Mouse (Mus musculus) brain, embryonic 18.5 days (tissue): ENCODE data around the gene Kpna7.
"Not testable (repeated sequence)": the region's sequence is repeated elsewhere in the genome, so short reads cannot be mapped to it uniquely, and the experiment has no call there.

Experiments
- DNase-seq: peaks from one replicate; pipeline ENCODE4 v3.0.0-alpha.2; 2012; ENCODE audit warnings: low read depth, low spot score

Gene Kpna7

DNA sequence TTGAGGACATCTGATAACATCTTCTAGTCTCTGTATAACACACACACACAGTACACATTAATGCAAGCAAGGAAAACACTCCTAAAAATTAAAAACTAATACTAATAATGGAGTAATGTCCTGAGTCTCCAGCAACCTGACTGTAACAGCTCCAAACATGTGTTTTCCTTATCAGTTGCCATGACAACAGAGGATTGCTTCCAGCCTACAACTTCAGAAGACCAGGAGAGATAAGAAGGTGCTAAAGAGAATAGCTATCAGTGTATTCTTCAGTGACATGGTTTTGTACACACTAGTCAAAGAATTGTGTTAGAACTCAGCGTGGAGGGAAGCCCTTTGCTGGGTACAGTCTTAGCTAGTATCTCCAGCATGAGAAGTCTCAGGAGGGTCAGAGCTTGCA lies 63.1 kb downstream of the Kpna7 start:
- not testable (repeated sequence) for DNase-seq

GRCm38 (mm10) chr5:145020254-145020653 lies 63.6 kb downstream of the Kpna7 start:
- DNase-seq = not testable (repeated sequence)

GRCm38 (mm10) chr5:145016761-145017160 lies 67.1 kb downstream of the Kpna7 start:
- DNase-seq = not testable (repeated sequence)

DNA sequence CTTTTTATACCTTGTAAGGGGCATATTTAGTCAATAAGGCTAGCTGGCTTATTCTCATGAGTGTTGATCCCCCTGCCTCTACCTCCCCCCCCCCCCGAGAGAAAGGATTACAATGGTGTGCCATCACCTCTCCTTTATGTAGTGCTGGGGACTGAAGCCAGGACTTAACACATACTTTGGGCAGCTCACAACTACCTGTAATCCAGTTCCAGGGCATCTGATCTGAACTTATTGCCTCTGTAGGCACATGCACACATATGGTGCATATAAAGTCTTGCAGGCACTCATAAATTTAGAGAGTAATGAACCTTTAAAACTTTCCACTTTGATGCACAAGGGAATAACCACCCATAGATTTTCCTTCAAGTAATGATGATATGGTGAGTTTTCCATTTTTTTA lies 69.6 kb downstream of the Kpna7 start:
- DNase-seq = no peak

- DNase-seq = no peak
Observed at GRCm38 (mm10) chr5:145008878-145009659, 74.8 kb downstream of the Kpna7 start.

DNA sequence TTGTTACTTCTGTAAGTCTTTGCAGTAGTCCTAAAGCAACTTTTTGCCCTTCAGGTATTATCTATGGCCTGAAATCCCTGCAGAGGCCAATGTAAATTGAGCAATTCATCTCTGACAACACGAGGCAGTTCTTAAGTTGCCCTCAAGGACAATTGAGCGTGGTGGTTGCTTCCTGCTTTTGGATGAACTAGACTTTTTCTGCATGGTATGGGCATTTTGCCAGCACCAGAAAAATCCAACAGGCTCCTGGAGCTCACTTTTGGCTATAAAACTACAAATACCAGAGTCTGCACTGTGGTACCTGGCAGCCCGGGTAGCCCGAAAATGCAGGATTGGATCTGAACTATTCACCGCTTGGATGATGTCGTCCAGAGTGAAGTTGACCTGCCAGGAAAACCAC lies 78.2 kb downstream of the Kpna7 start:
- no peak for DNase-seq

DNA sequence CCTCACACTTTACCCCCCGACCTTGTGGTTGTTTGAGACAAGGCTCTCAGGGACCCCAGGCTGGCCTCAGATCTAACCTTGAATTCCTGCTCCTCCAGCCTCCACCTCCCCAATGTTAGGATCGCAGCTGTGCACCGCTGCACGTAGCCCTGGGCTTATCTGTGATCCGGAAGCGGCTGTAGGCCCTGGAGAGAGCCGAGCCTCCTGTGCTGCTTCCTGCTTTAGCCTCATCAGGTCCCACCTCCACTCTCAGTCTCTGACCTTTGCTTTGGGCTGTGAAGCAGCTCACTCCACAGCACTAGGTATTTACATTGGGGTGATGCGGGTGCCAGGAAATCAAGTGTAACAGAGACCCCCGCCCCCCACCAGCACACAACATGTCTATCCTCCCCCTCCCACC lies 79.3 kb downstream of the Kpna7 start:
- no peak for DNase-seq

DNA sequence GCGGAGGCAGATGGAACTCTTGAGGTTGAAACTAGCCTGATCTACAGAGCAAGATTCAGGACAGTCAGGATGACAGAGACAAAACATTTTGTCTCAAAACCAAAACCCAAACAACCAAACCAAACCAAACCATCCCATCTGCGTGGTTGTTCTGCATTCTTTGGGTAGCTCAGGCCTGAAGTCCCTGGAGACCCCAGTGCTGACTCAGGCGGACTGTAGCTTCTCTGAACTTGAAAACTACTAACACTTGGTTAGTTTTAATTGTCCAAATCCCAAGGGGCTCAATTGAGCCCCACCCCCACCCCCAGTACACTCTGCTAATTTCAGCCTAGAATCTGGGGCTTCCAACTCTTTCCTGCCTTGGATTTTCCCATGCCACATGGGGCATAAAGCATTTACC lies 80.5 kb downstream of the Kpna7 start:
- DNase-seq = no peak

DNA sequence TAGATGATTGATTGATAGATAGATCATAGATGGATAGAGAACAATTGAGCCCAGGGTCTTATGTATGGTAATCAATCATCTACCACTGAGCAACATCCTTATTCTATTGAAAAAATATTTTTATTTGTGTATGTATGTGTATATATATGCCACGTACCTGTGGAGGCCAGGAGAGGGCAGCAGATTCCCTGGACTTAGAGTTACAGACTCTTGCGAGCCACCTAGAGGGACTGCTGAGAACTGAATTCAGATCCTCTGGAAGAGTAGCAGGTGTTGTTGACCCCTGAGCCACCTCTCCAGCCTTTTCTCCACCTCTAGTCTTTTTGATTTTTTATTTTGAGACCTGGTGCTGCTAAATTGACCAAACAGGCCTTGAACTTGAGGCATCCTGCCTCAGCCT lies 85.3 kb downstream of the Kpna7 start:
- no peak for DNase-seq

GRCm38 (mm10) chr5:144990481-144990880 lies 93.3 kb downstream of the Kpna7 start:
- DNase-seq = no peak

DNA sequence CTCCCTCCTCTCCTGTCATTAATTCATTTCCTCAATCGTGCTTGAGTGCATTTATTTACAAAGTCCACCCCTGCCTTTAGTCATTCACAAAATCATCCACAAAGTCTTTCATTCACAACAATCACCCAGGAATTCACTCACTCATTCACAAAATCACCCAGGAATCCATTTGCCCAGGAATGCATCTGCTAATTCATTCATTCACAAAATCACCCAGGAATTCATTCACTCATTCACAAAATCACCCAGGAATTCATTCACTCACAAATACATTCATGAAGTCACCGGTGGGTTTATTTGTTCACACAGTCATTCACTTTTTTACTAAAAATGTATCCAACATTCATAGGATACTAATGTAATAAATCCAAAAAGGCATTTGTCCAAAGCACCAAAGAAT lies 93.8 kb downstream of the Kpna7 start:
- DNase-seq = no peak

- DNase-seq = no peak
Observed at GRCm38 (mm10) chr5:144989061-144989405, 94.8 kb downstream of the Kpna7 start.

DNA sequence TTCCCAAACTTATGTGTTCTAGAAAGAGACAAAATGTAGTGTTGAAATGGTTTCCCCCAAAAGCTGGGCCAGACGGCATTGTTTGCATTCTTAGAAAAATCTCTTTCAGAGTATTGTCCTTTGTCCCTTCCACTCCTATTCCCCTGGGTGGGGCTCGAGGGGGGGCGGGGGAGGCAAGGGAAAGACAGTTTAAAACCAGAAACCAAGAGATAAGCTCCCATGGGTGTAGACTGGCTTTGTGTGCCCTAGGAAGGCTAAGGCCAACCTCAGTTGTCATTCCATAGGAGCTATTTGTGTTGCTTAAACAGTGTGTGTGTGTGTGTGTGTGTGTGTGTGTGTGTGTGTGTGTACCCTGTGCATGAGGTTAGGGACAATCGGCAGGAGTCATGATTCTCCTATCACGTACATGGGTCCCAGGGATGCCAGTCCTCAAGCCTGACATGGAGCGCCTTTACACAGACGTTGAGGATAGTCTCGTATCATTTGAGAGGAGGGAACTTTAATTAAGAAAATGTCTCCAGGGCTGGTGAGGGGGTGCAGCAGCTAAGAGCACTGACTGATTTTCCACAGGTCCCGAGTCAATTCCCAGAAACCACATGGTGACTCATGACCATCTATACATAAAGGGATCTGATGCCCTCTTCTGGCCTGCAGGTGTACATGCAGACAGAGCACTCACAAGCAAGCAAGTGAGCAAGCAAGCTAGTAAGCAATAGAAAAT lies 95.3 kb downstream of the Kpna7 start:
- peak; percentile 37 for DNase-seq

DNA sequence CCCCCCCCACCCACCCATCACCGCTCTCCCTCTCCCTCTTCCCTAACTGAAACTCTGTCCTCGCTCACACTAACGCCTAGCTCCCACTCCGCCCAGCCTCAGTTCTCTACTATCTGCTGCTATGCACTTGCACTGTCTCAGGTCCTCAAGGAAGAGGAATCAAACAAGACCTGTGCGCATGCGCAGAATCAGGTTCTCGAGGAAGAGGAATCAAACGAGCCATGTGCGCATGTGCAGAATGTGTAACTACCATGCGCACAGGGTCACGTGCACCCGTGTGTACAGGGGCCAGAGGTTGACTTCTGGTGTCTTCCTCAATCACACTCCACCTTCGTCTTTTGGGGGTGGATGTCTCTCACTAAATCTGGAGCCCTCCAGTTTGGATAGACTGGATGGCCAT lies 96.3 kb downstream of the Kpna7 start:
- DNase-seq = no peak

DNA sequence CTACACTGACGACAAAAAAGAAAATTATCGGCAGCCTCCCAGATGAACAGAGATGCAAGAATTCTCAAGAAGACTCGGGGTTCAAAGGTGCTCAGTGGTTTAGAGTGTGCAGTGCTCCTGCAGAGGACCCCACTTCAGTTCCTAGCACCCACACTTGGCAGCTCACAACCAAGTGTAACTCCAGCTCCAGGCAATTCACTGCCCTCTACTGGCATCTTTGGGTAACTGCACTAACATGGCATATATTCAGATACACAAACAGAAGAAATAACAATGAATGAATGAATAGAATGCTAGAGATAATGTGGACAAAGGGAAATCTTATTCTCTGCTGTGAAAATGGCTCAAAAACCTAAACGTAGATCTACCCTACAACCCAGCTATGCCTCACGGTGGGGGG lies 99.0 kb downstream of the Kpna7 start:
- no peak for DNase-seq

DNA sequence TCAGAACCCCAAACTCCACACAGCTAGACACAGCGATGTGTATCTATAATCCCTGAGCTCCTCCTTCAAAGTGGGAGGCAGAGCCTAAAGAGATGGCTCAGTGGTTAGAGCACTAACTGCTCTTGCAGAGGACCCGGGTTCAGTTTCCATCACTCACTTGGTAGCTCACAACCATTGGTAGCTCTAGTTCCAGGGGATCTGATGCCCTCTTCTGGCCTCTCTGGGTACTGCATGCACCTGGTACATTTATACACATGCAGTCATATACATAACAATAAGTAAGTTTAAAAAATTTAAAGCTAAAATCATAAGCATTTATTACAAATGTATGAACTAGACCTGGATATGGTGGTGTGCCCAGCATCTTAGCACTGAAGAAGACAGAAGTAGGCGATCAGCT lies 100.6 kb downstream of the Kpna7 start:
- DNase-seq = no peak

DNA sequence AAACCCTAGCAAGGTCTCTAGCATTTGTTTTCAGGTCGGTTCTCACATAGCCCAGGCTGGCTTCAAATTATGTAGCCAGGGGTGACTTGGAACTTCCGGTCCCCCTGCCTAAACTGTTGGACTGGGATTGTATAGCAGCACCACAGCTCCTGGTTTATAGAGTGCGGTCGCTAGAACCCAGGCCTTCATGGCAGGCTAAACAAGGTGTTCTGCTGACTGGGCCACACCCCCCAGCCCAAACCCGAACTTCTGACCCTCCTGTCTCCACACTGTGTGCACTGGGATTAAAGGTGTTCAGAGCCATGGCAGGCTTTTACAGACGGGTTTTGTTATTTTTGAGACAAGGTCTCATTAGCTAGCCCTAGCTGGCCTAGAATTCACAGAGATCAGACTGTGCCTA lies 104.7 kb downstream of the Kpna7 start:
- DNase-seq = no peak

- DNase-seq = no peak
Observed at GRCm38 (mm10) chr5:144978533-144979107, 105.2 kb downstream of the Kpna7 start.

DNA sequence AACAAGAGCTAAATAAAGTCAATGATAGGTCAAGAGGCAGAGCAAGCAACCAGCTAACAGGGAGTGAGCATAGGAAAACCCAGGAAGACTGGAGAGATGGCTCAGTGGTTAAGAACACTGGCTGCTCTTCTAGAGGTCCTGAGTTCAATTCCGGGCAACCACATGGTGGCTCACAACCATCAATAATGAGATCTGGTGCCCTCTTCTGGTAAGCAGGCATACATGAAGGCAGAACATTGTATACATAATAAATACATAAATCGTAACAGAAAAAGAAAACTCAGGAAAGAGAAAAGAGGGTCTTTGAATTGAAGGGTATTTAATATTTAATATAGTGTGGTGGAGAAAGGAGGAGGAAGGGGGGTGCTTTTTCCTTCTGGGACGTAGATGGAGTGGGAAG lies 112.6 kb downstream of the Kpna7 start:
- DNase-seq = no peak

DNA sequence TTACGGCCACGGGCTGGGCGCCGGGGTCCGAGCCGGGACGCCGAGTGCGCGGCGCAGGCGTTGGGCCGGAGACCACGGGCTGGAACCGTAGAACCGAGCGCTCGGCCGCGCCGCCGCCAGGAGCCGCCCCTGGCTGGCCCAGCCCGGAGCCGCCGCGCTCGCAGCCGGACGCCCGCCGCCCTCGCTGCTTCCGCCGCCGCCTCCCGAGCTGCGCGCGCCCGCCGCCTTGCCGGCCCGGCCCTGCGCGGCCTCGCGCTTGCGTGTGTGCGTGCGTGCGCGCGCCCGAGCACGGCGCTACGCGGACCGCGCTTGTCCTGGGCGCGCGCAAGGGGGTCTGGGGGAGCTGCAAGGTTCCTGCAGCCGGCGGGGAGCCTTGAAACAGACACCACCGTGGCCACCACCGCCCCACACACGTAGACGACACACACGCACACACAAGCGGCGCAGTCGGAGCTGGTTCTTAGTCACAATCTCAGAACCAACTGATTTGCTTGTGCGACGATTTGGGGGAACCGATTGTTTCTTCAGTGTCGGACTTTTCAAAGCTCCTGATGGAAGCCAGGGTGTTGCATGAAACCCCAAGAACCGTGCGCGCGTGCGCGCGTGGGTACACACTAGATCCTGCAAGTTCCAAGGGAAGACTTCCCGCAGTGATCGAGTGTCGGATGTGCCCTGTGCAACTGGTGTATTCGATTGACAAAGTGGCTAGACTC lies 118.0 kb downstream of the Kpna7 start, which contains the start of gene Smurf1:
Gene Smurf1, minus strand, starts transcription at position 209 of the 713 bp plus-strand sequence.
- DNase-seq = peak; percentile 85

GRCm38 (mm10) chr5:144964872-144965638 lies 118.8 kb downstream of the Kpna7 start:
- DNase-seq = peak; percentile 62
